Mouse (Mus musculus) liver, embryonic 15.5 days (tissue): ENCODE data around the gene Plekhf1. TPM values are rescaled to one million over a fixed set of nuclear protein-coding genes. Genes with fewer than 3 reads are reported as not detected.

Experiments
- ATAC-seq: fragments of 200-750 bp; cut with Nextera tagmentation; 2 replicates; pipeline ENCODE4 v1.8.0; 2017; ENCODE audit warnings: moderate number of reproducible peaks, mild to moderate bottlenecking, moderate library complexity; ENCODE audit not compliant: insufficient read depth
- H3K27ac ChIP-seq: fragments of 300-500 bp; sonication (generic); replicated peaks from 2 replicates; pipeline ENCODE4 v1.5.1; 2015; ENCODE audit warnings: mild to moderate bottlenecking, inconsistent platforms
- H3K27me3 ChIP-seq: fragments of 300-500 bp; sonication (generic); 2 replicates; pipeline ENCODE4 v1.6.1; 2015; ENCODE audit warnings: mild to moderate bottlenecking, inconsistent platforms
- H3K36me3 ChIP-seq: fragments of 300-500 bp; sonication (generic); replicated peaks from 2 replicates; pipeline ENCODE4 v1.6.1; 2015; ENCODE audit warnings: moderate library complexity, mild to moderate bottlenecking, inconsistent platforms
- H3K4me1 ChIP-seq: fragments of 300-500 bp; sonication (generic); replicated peaks from 2 replicates; pipeline ENCODE4 v1.6.1; 2015; ENCODE audit warnings: inconsistent platforms
- H3K4me2 ChIP-seq: fragments of 300-500 bp; sonication (generic); 2 replicates; pipeline ENCODE4 v1.6.1; 2015; ENCODE audit warnings: moderate library complexity, mild to moderate bottlenecking, inconsistent platforms
- H3K4me3 ChIP-seq: fragments of 300-500 bp; sonication (generic); replicated peaks from 2 replicates; pipeline ENCODE4 v1.5.1; 2015; ENCODE audit warnings: mild to moderate bottlenecking, inconsistent platforms
- H3K9ac ChIP-seq: fragments of 300-500 bp; sonication (generic); 2 replicates; pipeline ENCODE4 v1.6.1; 2015; ENCODE audit warnings: moderate library complexity, mild to moderate bottlenecking, inconsistent platforms
- H3K9me3 ChIP-seq: fragments of 300-500 bp; sonication (generic); replicated peaks from 2 replicates; pipeline ENCODE4 v1.6.1; 2016; ENCODE audit warnings: inconsistent platforms
- WGBS: fragments of 180-500 bp; shearing (Covaris S2); methylation state at CpG from one replicate; pipeline ENCODE4 v1.1.7; 2015; ENCODE audit warnings: mixed read lengths; ENCODE audit not compliant: insufficient replicate concordance; 5-methylcytosine and 5-hydroxymethylcytosine counted together
- polyA plus RNA-seq: library from polyadenylated mRNA; unstranded; fragments of >200 nt; fragmentation: Nextera tagmentation; extraction: Ambion mirVana; gene quantifications from 2 replicates; pipeline ENCODE4 v1.2.1, GENCODE M21; 2015

Plekhf1 gene
- polyA plus RNA-seq, 1 experiment from 2014 or later: 0.53 TPM

DNA sequence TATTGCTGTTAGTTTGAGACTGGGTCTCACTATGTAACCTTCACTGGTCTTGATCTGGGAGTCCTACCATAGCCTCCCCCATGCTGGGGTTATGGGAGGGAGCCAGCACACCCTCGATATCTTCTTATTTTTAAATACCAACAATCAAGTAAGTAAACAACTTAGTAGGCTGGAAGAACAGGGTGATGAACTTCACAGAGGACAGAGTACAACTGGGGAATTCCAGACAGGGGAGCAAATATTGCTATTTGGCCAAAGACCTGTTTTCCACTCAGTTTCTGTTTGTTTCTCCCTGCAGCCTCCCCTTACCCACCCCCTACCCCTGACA lies 43.4 kb downstream of the Plekhf1 start:
- no peak for ATAC-seq
- Histone ChIP-seq H3K27ac (peak overlapping the region; percentile 81), H3K4me3 (peak overlapping the region; percentile 67), H3K9ac (peak overlapping the region; percentile 62; the same call in 1 of the 2 replicates), H3K36me3 (no peaks in the 10 kb centered on the region), H3K9me3 (no peaks in the 10 kb centered on the region), H3K4me2 (peak overlapping the region; percentile 88), H3K4me1 (peaks cover 44% of the 10 kb centered on the region), H3K27me3 (no peaks in the 10 kb centered on the region)
- WGBS: 20% methylated on average over 1 of the region's 1 CpGs

GRCm38 (mm10) chr7:38183709-38184417 lies 44.0 kb downstream of the Plekhf1 start:
- Histone ChIP-seq H3K27ac (peak overlapping the region; percentile 81), H3K4me3 (peak overlapping the region; percentile 67)

DNA sequence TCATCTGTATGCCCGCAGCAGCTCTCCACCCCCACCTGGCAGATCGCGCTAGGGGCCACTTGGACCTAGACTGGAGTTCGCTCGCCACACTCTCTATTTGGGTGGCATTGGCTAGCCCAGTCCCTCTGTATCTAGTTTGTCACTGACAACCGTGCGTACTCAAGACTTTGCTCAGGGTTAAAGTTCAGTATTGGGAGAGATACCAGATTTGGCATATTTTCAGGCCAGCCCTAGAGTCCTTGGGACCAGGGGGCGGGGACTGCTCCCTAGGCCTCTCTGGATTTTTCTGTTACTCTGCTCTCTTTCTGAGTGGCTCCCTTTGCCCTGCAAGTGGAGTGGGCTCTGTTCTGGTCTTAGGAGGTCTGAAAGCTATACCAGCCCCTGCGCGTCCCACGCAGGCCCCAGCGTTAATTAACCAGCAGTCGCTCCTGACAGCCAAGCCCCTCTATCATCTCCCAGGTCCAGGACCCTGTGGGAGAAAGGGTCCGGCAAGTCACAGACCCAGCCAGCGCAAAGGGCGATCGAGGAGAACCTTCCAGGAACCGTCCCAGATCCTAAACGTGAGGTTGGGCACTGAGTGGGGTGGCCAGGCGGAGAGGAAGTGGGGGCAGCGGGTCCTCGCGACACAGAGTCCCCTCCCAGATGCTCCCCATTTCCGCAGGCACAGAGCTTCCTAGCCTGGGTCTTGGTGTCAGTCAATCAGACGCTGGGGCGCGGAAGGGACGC lies 44.7 kb downstream of the Plekhf1 start, which contains the start of gene 1600014C10Rik:
1600014C10Rik (plus strand) TSS at position 256 of the 726 bp plus-strand sequence.
- WGBS: 4% methylated on average over 28 of the region's 28 CpGs
- ATAC-seq: peak; percentile 71
- peak within 1 kb of the TSS; percentile 88 for H3K4me2 ChIP-seq

More at GRCm38 (mm10) chr7:38183709-38184417, 44.0 kb downstream of the Plekhf1 start:
- Histone ChIP-seq H3K9ac (peak overlapping the region; percentile 62), H3K27me3 (no peaks in the 10 kb centered on the region), H3K36me3 (no peaks in the 10 kb centered on the region), H3K4me1 (peaks cover 44% of the 10 kb centered on the region), H3K9me3 (no peaks in the 10 kb centered on the region), H3K4me2 (peak overlapping the region; percentile 88)
- WGBS: under 1% methylated on average over 36 of the region's 36 CpGs
- ATAC-seq: peak; percentile 73

GRCm38 (mm10) chr7:38182596-38182961 lies 45.2 kb downstream of the Plekhf1 start:
- peak overlapping the region; percentile 88 for H3K4me2 ChIP-seq
- peaks cover 44% of the 10 kb centered on the region for H3K4me1 ChIP-seq
- no peaks in the 10 kb centered on the region for H3K27me3 ChIP-seq
- peak overlapping the region; percentile 81 for H3K27ac ChIP-seq
- peak overlapping the region; percentile 62; the same call in 1 of the 2 replicates for H3K9ac ChIP-seq
- H3K4me3 ChIP-seq: peak overlapping the region; percentile 67
- no peaks in the 10 kb centered on the region for H3K9me3 ChIP-seq
- WGBS: under 1% methylated on average over 11 of the region's 11 CpGs
- peak; percentile 58 for ATAC-seq
- no peaks in the 10 kb centered on the region for H3K36me3 ChIP-seq

More for the DNA sequence above, 44.7 kb downstream of the Plekhf1 start, which contains the start of gene 1600014C10Rik:
- Histone ChIP-seq H3K27ac (peak within 1 kb of the TSS; percentile 81), H3K9ac (peak within 1 kb of the TSS; percentile 62), H3K9me3 (no peaks in the 10 kb centered on the region), H3K27me3 (no peaks in the 10 kb centered on the region), H3K36me3 (no peaks in the 10 kb centered on the region), H3K4me3 (peak within 1 kb of the TSS; percentile 67), H3K4me1 (peaks cover 44% of the 10 kb centered on the region)

DNA sequence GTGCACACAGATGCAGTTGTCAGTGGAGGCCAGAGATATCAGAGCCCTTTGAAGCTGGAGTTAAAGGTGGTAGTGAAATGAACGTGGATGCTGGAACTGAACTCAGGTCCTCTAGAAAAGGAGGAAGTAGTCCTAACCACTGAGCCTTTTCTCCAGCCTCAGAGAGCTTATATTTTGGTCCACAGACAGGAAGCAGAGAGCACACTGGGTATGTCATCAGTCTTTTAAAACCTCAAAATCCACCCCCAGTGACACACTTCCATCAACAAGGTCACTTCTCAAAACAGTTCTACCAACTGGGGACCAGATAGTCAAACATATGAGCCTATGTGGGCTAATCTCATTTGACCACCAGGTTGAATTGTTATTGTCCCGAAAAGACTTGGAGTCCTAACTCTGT lies 46.5 kb downstream of the Plekhf1 start:
- H3K4me2 ChIP-seq: no peak overlapping the region
- 35% methylated on average over 2 of the region's 2 CpGs for WGBS
- H3K9ac ChIP-seq: no peak overlapping the region
- no peaks in the 10 kb centered on the region for H3K27me3 ChIP-seq
- ATAC-seq: no peak
- H3K9me3 ChIP-seq: no peaks in the 10 kb centered on the region
- peaks cover 43% of the 10 kb centered on the region for H3K4me1 ChIP-seq
- H3K27ac ChIP-seq: no peak overlapping the region
- H3K36me3 ChIP-seq: no peaks in the 10 kb centered on the region
- H3K4me3 ChIP-seq: no peak overlapping the region

- Histone ChIP-seq H3K9me3 (no peaks in the 10 kb centered on the region), H3K36me3 (no peaks in the 10 kb centered on the region), H3K9ac (no peak overlapping the region), H3K4me2 (no peak overlapping the region), H3K27me3 (peaks cover 11% of the 10 kb centered on the region), H3K4me1 (peaks cover 30% of the 10 kb centered on the region), H3K4me3 (no peak overlapping the region), H3K27ac (no peak overlapping the region)
- WGBS: 51% methylated on average over 3 of the region's 3 CpGs
- ATAC-seq: no peak
Measured at GRCm38 (mm10) chr7:38179896-38180295, 47.9 kb downstream of the Plekhf1 start.

DNA sequence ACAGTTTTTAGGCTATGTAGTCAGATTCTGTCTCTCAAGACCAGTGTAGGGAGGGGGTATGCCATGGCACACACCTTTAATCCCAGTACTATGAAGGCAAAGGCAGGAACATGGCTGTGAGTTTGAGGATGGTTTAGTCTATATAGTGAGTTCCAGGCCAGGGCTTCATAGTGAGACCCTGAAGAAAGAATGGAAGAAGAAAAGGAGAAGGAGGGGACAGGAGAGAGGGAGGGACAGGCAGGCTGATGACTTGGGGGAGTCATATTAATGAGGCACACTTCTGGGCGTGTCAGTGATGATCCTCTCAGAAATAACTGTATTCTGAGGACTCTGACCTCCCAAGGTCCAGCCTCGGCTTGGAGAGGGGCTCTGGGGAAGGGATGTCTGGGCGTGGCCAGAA lies 51.8 kb downstream of the Plekhf1 start:
- WGBS: 35% methylated on average over 3 of the region's 3 CpGs
- H3K9ac ChIP-seq: no peak overlapping the region
- H3K4me1 ChIP-seq: peaks cover 4% of the 10 kb centered on the region; the same call in 1 of the 2 replicates
- no peak for ATAC-seq
- H3K36me3 ChIP-seq: no peaks in the 10 kb centered on the region
- H3K4me3 ChIP-seq: no peak overlapping the region
- H3K27ac ChIP-seq: no peak overlapping the region
- no peak overlapping the region for H3K4me2 ChIP-seq
- H3K9me3 ChIP-seq: no peaks in the 10 kb centered on the region
- H3K27me3 ChIP-seq: peaks cover 30% of the 10 kb centered on the region

GRCm38 (mm10) chr7:38174321-38175148 lies 53.3 kb downstream of the Plekhf1 start:
- Histone ChIP-seq H3K4me3 (peak overlapping the region; percentile 15; the same call in 1 of the 2 replicates), H3K9ac (no peak overlapping the region), H3K9me3 (no peaks in the 10 kb centered on the region), H3K4me1 (peaks cover 4% of the 10 kb centered on the region; the same call in 1 of the 2 replicates), H3K27me3 (peaks cover 30% of the 10 kb centered on the region), H3K36me3 (no peaks in the 10 kb centered on the region), H3K27ac (no peak overlapping the region), H3K4me2 (peak overlapping the region; percentile 45)
- no peak for ATAC-seq
- 17% methylated on average over 31 of the region's 31 CpGs for WGBS

- Histone ChIP-seq H3K4me1 (peaks cover 4% of the 10 kb centered on the region; the same call in 1 of the 2 replicates), H3K9ac (no peak overlapping the region), H3K4me3 (no peak overlapping the region), H3K27me3 (peaks cover 30% of the 10 kb centered on the region), H3K27ac (no peak overlapping the region), H3K9me3 (no peaks in the 10 kb centered on the region), H3K4me2 (peak overlapping the region; percentile 45), H3K36me3 (no peaks in the 10 kb centered on the region)
- WGBS: 29% methylated on average over 14 of the region's 14 CpGs
- no peak for ATAC-seq
Measured at GRCm38 (mm10) chr7:38173871-38174270, 53.9 kb downstream of the Plekhf1 start.

DNA sequence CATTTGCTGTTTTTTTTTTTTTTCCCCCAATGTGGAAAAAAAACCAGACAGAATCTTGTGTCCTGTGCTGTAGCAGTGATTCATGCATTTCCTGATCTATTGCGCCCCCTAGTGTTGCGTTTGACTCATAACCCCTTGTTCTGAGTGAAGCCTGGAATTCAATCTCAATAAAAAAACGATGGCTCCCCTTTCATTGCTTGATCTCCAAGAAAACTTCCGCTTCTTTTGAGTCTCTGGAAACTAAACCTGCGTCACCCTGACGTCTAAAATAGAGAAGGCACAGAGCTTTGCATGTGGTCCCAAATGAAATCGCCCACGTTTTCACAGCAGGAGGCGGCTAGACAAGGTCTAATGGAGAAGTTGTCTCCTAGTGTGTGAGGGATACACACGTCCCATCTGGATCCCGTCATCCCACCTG lies 60.1 kb downstream of the Plekhf1 start:
- ATAC-seq: no peak
- 20% methylated on average over 11 of the region's 11 CpGs for WGBS
- Histone ChIP-seq H3K9me3 (no peaks in the 10 kb centered on the region), H3K4me3 (no peak overlapping the region), H3K9ac (no peak overlapping the region), H3K27me3 (no peaks in the 10 kb centered on the region), H3K36me3 (no peaks in the 10 kb centered on the region), H3K4me1 (peaks cover 8% of the 10 kb centered on the region), H3K4me2 (peak overlapping the region; percentile 51; the same call in 1 of the 2 replicates), H3K27ac (no peak overlapping the region)
